Mouse (Mus musculus): Measurements from ENCODE around the gene Zfp513. TPM values are rescaled to one million over a fixed set of nuclear protein-coding genes. Genes with fewer than 3 reads are reported as not detected.
A peak's percentile ranks its signal among the peaks of the same experiment; 100 is the strongest.

Zfp513 gene
- polyA plus RNA-seq, 1 experiment from 2014 or later, result 11.0 TPM

DNA sequence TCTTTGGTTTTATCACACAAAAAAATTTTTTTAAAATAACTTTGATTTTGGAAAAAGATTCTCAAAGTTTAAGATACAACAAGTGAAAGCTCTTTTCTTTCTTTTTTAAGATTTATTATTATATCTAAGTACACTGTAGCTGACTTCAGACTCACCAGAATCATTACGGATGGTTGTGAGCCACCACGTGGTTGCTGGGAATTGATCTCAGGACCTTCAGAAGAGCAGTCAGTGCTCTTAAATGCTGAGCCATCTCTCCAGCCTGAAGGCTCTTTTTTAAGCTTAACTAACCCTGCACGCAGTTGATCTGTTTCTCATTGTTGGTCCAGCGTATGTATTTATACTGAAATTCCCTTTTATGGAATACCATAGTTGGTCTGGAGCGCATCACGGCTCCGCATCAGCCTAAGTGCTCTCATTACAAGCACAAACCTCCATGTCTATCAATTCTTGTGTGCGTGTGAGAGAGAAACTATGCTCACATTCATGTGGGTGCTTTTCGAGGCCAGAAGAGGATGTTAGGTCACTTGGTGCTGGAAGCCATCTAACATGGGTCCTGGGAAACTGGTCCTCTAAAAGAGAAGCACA, 20.8 kb downstream of the Zfp513 start:
- DNase-seq (ENCODE audit: low spot score), result no peak
- no peak overlapping the region; the same call in 1 of the 2 replicates for H3K4me3 ChIP-seq

GRCm38 (mm10) chr5:31179766-31180630, 22.1 kb downstream of the Zfp513 start, which contains the start of the genes Gm29609 and Gtf3c2:
Gene Gm29609 (minus strand): TSS chr5:31179911.
Gene Gtf3c2 (minus strand): TSS chr5:31180144.
- peaks cover 8% of the 10 kb centered on the region; the same call in 1 of the 2 replicates for H3K4me1 ChIP-seq
- no peaks in the 10 kb centered on the region for H3K27me3 ChIP-seq (ENCODE audit: insufficient read depth, poor library complexity, severe bottlenecking)
- peak within 1 kb of the TSS; percentile 94 for H3K27ac ChIP-seq
- peak; percentile 97 for DNase-seq (ENCODE audit: low spot score)
- H3K36me3 ChIP-seq, result peaks cover 10% of the 10 kb centered on the region; the same call in 1 of the 2 replicates
- no peaks in the 10 kb centered on the region for H3K9me3 ChIP-seq
- H3K4me3 ChIP-seq, result peak within 1 kb of the TSS; percentile 89
- under 1% methylated on average over 59 of the region's 59 CpGs for WGBS

More for the DNA sequence above, 20.8 kb downstream of the Zfp513 start:
- H3K4me1 ChIP-seq, result peaks cover 8% of the 10 kb centered on the region; the same call in 1 of the 2 replicates
- no peak overlapping the region for H3K27ac ChIP-seq
- H3K27me3 ChIP-seq (ENCODE audit: insufficient read depth, poor library complexity, severe bottlenecking), result no peaks in the 10 kb centered on the region
- WGBS, result 92% methylated on average over 9 of the region's 9 CpGs
- H3K9me3 ChIP-seq, result no peaks in the 10 kb centered on the region
- H3K36me3 ChIP-seq, result peaks cover 10% of the 10 kb centered on the region; the same call in 1 of the 2 replicates

DNA sequence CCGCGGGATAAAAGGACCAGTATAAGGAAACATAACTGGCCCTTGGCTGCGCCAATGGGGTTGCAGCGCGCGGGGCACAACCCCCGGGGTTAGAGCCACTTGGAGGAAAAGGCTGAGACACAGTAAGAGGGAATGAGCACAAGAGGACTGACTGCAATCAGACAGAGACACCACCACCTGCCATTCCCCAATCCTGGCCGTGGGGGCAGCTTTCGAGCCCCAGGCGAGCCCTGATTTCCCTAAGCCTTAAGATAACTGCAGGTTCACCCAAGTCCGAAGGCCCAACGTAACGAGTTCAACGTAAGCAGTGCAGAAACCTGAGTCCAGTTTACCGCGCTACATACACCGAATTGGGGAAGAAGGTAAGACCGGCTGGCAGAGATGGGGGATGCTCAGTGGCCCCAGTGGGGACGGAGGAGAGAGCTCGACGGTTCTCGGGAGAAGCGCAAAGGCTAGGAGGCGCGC, 22.8 kb downstream of the Zfp513 start:
- H3K27me3 ChIP-seq (ENCODE audit: insufficient read depth, poor library complexity, severe bottlenecking), result no peaks in the 10 kb centered on the region
- peaks cover 8% of the 10 kb centered on the region; the same call in 1 of the 2 replicates for H3K4me1 ChIP-seq
- H3K9me3 ChIP-seq, result no peaks in the 10 kb centered on the region
- H3K27ac ChIP-seq, result peak overlapping the region; percentile 94
- under 1% methylated on average over 25 of the region's 25 CpGs for WGBS
- H3K4me3 ChIP-seq, result peak overlapping the region; percentile 89
- H3K36me3 ChIP-seq, result peaks cover 12% of the 10 kb centered on the region
- DNase-seq (ENCODE audit: low spot score), result no peak

DNA sequence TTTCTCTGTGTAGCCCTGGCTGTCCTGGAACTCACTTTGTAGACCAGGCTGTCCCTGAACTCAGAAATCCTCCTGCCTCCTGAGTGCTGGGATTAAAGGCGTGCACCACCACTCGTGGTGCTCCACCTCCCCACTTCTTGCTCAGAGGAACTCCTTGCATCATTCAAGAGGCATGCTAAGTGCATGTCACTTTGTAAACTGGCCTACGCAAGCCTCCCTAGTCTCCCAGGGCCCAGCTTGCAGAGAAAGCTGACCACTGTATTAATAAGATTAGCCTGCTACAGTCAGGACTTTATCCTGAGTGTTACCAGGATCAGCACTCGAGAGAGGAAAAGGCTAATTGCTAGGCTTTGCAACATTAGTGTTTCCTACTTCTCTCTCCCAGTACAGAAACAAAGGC, 33.5 kb downstream of the Zfp513 start:
- DNase-seq (ENCODE audit: low spot score), result no peak
- Histone ChIP-seq H3K4me1 (no peaks in the 10 kb centered on the region), H3K27me3 (ENCODE audit: insufficient read depth, poor library complexity, severe bottlenecking) (no peaks in the 10 kb centered on the region), H3K9me3 (no peaks in the 10 kb centered on the region), H3K4me3 (no peak overlapping the region), H3K36me3 (peaks cover 97% of the 10 kb centered on the region), H3K27ac (no peak overlapping the region)
- WGBS, result 78% methylated on average over 4 of the region's 4 CpGs

GRCm38 (mm10) chr5:31164878-31165277, 37.2 kb downstream of the Zfp513 start:
- H3K9me3 ChIP-seq, result no peaks in the 10 kb centered on the region
- no peak for DNase-seq (ENCODE audit: low spot score)
- no peak overlapping the region for H3K27ac ChIP-seq
- 70% methylated on average over 1 of the region's 1 CpGs for WGBS
- H3K4me3 ChIP-seq, result no peak overlapping the region
- no peaks in the 10 kb centered on the region for H3K4me1 ChIP-seq
- no peaks in the 10 kb centered on the region for H3K27me3 ChIP-seq (ENCODE audit: insufficient read depth, poor library complexity, severe bottlenecking)
- H3K36me3 ChIP-seq, result peaks cover 92% of the 10 kb centered on the region

DNA sequence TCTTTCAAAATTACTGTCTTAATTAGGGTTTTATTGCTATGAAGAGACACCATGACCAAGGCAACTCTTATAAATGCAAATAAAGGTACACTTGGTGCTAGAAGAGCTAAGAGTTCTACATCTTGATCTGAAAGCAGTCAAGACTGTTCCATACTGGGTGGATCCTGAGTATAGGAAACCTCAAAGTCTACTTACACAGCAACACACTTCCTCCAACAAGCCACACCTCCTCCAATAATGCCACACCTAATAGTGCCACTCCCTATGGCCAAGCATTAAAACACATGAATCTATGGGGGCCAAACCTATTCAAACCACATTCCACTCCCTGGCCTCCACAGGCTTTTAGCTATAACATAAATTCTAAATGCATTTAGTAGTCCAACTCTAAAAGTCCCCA, 39.6 kb downstream of the Zfp513 start:
- Histone ChIP-seq H3K4me3 (no peak overlapping the region), H3K9me3 (no peaks in the 10 kb centered on the region), H3K27me3 (ENCODE audit: insufficient read depth, poor library complexity, severe bottlenecking) (no peaks in the 10 kb centered on the region), H3K36me3 (peaks cover 92% of the 10 kb centered on the region), H3K27ac (no peak overlapping the region), H3K4me1 (no peaks in the 10 kb centered on the region)
- DNase-seq (ENCODE audit: low spot score), result no peak

- Histone ChIP-seq H3K27me3 (ENCODE audit: insufficient read depth, poor library complexity, severe bottlenecking) (no peaks in the 10 kb centered on the region), H3K36me3 (peaks cover 52% of the 10 kb centered on the region), H3K4me1 (peaks cover 12% of the 10 kb centered on the region), H3K27ac (peak within 1 kb of the TSS; percentile 86), H3K9me3 (no peaks in the 10 kb centered on the region), H3K4me3 (peak within 1 kb of the TSS; percentile 72)
- WGBS, result under 1% methylated on average over 19 of the region's 19 CpGs
- DNase-seq (ENCODE audit: low spot score), result peak; percentile 95
Measured at GRCm38 (mm10) chr5:31154152-31154553, 48.0 kb downstream of the Zfp513 start, which contains the start of gene Mpv17. Gene Mpv17 (minus strand): TSS chr5:31154251.

GRCm38 (mm10) chr5:31153516-31154151, 48.5 kb downstream of the Zfp513 start:
- 33% methylated on average over 6 of the region's 6 CpGs for WGBS
- H3K4me1 ChIP-seq, result peaks cover 12% of the 10 kb centered on the region
- H3K9me3 ChIP-seq, result no peaks in the 10 kb centered on the region
- H3K27ac ChIP-seq, result peak overlapping the region; percentile 86
- peaks cover 48% of the 10 kb centered on the region for H3K36me3 ChIP-seq
- peak overlapping the region; percentile 72 for H3K4me3 ChIP-seq
- no peaks in the 10 kb centered on the region for H3K27me3 ChIP-seq (ENCODE audit: insufficient read depth, poor library complexity, severe bottlenecking)
- no peak for DNase-seq (ENCODE audit: low spot score)

- 91% methylated on average over 3 of the region's 3 CpGs for WGBS
- DNase-seq (ENCODE audit: low spot score), result no peak
- Histone ChIP-seq H3K27me3 (ENCODE audit: insufficient read depth, poor library complexity, severe bottlenecking) (no peaks in the 10 kb centered on the region), H3K36me3 (peaks cover 34% of the 10 kb centered on the region), H3K9me3 (no peaks in the 10 kb centered on the region), H3K27ac (no peak overlapping the region), H3K4me1 (peaks cover 12% of the 10 kb centered on the region), H3K4me3 (no peak overlapping the region)
Measured at GRCm38 (mm10) chr5:31151746-31152145, 50.4 kb downstream of the Zfp513 start.

GRCm38 (mm10) chr5:31149781-31150180, 52.3 kb downstream of the Zfp513 start:
- DNase-seq (ENCODE audit: low spot score), result no peak
- Histone ChIP-seq H3K4me3 (no peak overlapping the region), H3K36me3 (peaks cover 40% of the 10 kb centered on the region), H3K9me3 (no peaks in the 10 kb centered on the region), H3K27me3 (ENCODE audit: insufficient read depth, poor library complexity, severe bottlenecking) (no peaks in the 10 kb centered on the region), H3K27ac (no peak overlapping the region), H3K4me1 (peaks cover 12% of the 10 kb centered on the region)
- 93% methylated on average over 4 of the region's 4 CpGs for WGBS
